Mouse (Mus musculus) spleen, embryonic (tissue): ENCODE measurements at regions not wholly inside any gene's neighbourhood (a gene's known extent, or its start where the extent isn't known, plus 50 kb on each side); places are given as distances from the start of the nearest gene placed in this dataset.

Experiments used
- CTCF ChIA-PET: fragments of 350-600 bp; sonication (Branson Sonifier 250); formaldehyde crosslinking; loops from one replicate; lab custom pipeline; 2022; lab: Charles Lee

GRCm38 (mm10) chr2:43437251-43437650 lies 117.9 kb upstream of the Kynu start:
- CTCF ChIA-PET, result no interaction called here

- CTCF ChIA-PET, result no interaction called here
These were observed 99.8 kb upstream of the Kynu start for GRCm38 (mm10) chr2:43455158-43455873.

GRCm38 (mm10) chr2:43469161-43469560 lies 86.0 kb upstream of the Kynu start:
- CTCF ChIA-PET, result interaction anchor here (0.6 kb wide), 1 partner anchor 1141 kb away, joined by 3 read pairs; no protein-coding TSS in a partner anchor

GRCm38 (mm10) chr2:43469893-43470292 lies 85.2 kb upstream of the Kynu start:
- CTCF ChIA-PET, result interaction anchor here (0.6 kb wide), 1 partner anchor 1141 kb away, joined by 3 read pairs; no protein-coding TSS in a partner anchor

- CTCF ChIA-PET, result interaction anchor here (0.8 kb wide), 1 partner anchor 104 kb away, joined by 11 read pairs; no protein-coding TSS in a partner anchor
These were observed 76.6 kb upstream of the Kynu start for GRCm38 (mm10) chr2:43478494-43478893.

- CTCF ChIA-PET, result no interaction called here
These were observed 75.3 kb upstream of the Kynu start for GRCm38 (mm10) chr2:43479871-43480270.
